Mouse (Mus musculus): Measurements from ENCODE around the gene Kif18b.
A peak's percentile ranks its signal among the peaks of the same experiment; 100 is the strongest.

Kif18b gene

GRCm38 (mm10) chr11:102880585-102881313 is 44.2 kb downstream of the Kif18b start, which contains the start of the genes Eftud2 and Ccdc103:
Eftud2 (minus strand) TSS chr11:102880985.
Ccdc103 (plus strand) TSS chr11:102881204.
- peak; percentile 97 for DNase-seq (ENCODE audit: low read depth)

GRCm38 (mm10) chr11:102879558-102879957 is 45.4 kb downstream of the Kif18b start:
- DNase-seq (ENCODE audit: low read depth), result no peak

DNA sequence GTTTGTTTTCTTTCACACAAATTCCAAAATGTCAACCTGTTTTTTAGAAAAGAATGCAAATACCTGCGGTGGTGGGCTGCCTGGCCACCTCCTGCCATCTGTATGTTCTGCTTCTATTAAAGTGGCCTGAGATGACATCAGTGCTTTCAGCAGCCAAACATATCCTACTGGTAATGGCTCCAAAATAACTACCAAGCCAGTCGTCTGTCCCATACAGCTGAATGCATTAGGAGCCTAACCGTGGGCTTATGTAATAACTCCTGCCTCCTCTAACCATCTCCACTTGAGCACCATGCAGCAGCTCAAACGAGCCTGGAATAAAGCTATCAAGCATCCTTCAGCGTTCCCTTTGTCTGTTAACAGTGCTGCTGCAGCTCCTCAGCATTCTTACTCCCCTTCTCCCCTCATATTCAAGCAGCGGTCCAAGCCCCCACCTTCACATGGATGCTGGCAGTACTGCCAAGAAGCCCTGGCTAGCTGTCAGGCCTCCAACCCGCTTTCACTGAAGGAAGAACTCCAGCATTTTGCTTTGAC is 50.1 kb downstream of the Kif18b start:
- no peak for DNase-seq (ENCODE audit: low read depth)

- DNase-seq (ENCODE audit: low read depth), result peak; percentile 61
Observed at GRCm38 (mm10) chr11:102864272-102864671, 60.7 kb downstream of the Kif18b start.

DNA sequence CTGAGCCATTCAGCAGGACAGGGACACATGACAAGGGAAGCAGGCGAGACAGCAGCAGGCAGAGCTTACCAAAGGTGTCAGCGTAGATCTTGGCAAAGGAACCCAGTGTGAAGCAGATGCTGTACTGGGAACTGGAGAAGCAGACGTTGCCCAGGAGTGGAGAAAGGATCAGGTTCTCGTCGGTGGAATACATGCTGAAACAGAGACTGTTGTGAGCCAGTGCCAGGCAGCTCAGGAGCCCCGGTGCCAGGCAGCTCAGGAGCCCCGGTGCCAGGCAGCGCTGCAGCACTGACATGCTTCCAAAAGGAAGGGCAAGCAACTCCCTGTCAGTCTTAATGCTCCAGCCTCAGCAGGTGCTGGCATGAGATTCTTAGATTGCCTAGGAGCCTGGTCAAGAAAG is 65.0 kb downstream of the Kif18b start:
- no peak for DNase-seq (ENCODE audit: low read depth)

DNA sequence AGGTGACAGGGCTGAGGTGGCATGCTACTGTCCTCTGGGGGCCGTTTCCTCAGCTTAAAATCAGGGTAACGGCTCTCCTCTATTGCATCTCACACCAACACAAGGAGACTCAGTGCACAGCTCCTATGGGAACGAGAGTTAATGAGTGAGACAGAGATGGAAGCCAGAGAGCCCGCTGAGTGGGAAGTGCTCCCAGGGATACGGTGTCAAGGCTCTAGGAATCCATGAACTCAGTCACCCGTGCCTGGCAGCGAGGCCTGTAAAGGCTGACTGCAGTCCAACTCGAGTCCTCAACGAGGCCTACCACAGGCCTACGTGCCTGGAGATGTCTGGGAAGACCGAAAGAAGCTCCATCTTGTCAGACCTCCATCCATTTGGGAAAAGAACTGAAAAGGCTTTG is 66.0 kb downstream of the Kif18b start:
- DNase-seq (ENCODE audit: low read depth), result no peak

GRCm38 (mm10) chr11:102855941-102856340 is 69.0 kb downstream of the Kif18b start:
- DNase-seq (ENCODE audit: low read depth), result no peak
